Mouse (Mus musculus) kidney, embryonic 14.5 days (tissue): ENCODE results near the gene Popdc2. TPM values are rescaled to one million over a fixed set of nuclear protein-coding genes. Genes with fewer than 3 reads are reported as not detected.

Source experiments
- ATAC-seq: fragments of 200-750 bp; cut with Nextera tagmentation; 2 replicates; pipeline ENCODE4 v1.8.0; 2017; ENCODE audit warnings: moderate number of reproducible peaks, mild to moderate bottlenecking, moderate TSS enrichment, moderate library complexity; ENCODE audit not compliant: low FRiP score, low TSS enrichment
- H3K27ac ChIP-seq: fragments of 300-500 bp; sonication (generic); 2 replicates; pipeline ENCODE4 v1.5.1; 2014; ENCODE audit warnings: low read depth, mild to moderate bottlenecking, low read length, moderate library complexity, mixed read lengths
- H3K27me3 ChIP-seq: fragments of 300-500 bp; sonication (generic); 2 replicates; pipeline ENCODE4 v1.6.1; 2014; ENCODE audit warnings: mild to moderate bottlenecking, low read length; ENCODE audit not compliant: control insufficient read depth, insufficient read depth
- H3K36me3 ChIP-seq: fragments of 300-500 bp; sonication (generic); 2 replicates; pipeline ENCODE4 v1.6.1; 2014; ENCODE audit warnings: low read length, mixed read lengths; ENCODE audit not compliant: control insufficient read depth, insufficient read depth
- H3K4me1 ChIP-seq: fragments of 300-500 bp; sonication (generic); 2 replicates; pipeline ENCODE4 v1.6.1; 2014; ENCODE audit warnings: low read length, mixed read lengths; ENCODE audit not compliant: control insufficient read depth, insufficient read depth
- H3K4me2 ChIP-seq: fragments of 300-500 bp; sonication (generic); replicated peaks from 2 replicates; pipeline ENCODE4 v1.6.1; 2014; ENCODE audit warnings: low read depth, mild to moderate bottlenecking, low read length
- H3K4me3 ChIP-seq: fragments of 300-500 bp; sonication (generic); 2 replicates; pipeline ENCODE4 v1.5.1; 2014; ENCODE audit warnings: mild to moderate bottlenecking, low read length
- H3K9ac ChIP-seq: fragments of 300-500 bp; sonication (generic); 2 replicates; pipeline ENCODE4 v1.6.1; 2014; ENCODE audit warnings: low read depth, mild to moderate bottlenecking, low read length, moderate library complexity
- H3K9me3 ChIP-seq: fragments of 300-500 bp; sonication (generic); 2 replicates; pipeline ENCODE4 v1.6.1; 2016; ENCODE audit warnings: low read length; ENCODE audit not compliant: control insufficient read depth
- WGBS: fragments of 180-500 bp; shearing (Covaris S2); extraction: QIAGEN DNeasy Blood & Tissue Kit; methylation state at CpG from one replicate; pipeline ENCODE4 v1.1.7; 2014; 5-methylcytosine and 5-hydroxymethylcytosine counted together
- polyA plus RNA-seq: library from polyadenylated mRNA; unstranded; fragments of >200 nt; fragmentation: Nextera tagmentation; extraction: Ambion mirVana; gene quantifications from 2 replicates; pipeline ENCODE4 v1.2.1, GENCODE M21; 2014

The Popdc2 gene
- polyA plus RNA-seq, 1 experiment from 2014 or later, result 0.35 TPM

DNA sequence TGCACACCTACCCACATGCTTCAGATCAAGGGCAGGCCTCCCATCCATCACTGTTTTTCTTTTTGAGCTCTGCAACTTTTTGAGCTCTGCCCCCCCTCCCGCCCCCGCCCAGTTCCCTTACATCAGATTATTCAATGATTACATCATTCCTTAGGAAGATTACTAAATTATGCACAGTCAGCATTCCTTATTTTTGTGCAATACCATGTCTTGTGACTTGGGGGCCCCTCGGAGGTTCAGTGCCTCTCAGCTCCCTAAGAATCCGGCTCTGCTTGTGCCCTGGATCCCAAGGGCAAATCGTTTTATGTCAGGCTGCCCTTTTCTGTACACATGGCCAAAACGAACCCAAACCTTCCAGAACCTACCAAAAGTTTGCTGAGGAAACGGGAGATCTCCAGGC is 52.9 kb downstream of the Popdc2 start:
- WGBS, result 87% methylated on average over 7 of the region's 7 CpGs
- Histone ChIP-seq H3K4me2 (no peak overlapping the region), H3K4me1 (no peaks in the 10 kb centered on the region), H3K9me3 (no peaks in the 10 kb centered on the region), H3K9ac (no peak overlapping the region), H3K27ac (no peak overlapping the region), H3K27me3 (no peaks in the 10 kb centered on the region), H3K36me3 (no peaks in the 10 kb centered on the region), H3K4me3 (no peak overlapping the region)
- no peak for ATAC-seq

DNA sequence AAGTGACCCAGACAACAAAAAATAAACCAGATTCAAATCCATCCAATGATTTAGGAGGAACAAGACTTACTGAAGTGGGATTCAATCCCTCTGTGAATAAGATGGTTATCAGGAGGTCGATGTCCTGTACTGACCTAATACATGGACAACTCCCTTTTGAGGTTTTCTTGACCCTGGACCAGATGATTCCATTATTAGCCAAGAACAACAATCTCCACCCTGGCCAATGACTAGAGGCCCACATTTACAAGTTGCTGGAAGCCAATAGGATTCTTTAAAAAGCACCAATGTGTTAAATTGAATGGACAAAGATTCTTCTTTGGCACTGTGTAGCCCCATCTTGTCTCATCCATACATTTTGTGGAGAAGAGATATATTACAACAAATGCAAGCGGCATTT is 63.4 kb downstream of the Popdc2 start:
- Histone ChIP-seq H3K27ac (no peak overlapping the region), H3K9me3 (no peaks in the 10 kb centered on the region), H3K4me2 (no peak overlapping the region), H3K27me3 (no peaks in the 10 kb centered on the region), H3K4me1 (no peaks in the 10 kb centered on the region), H3K36me3 (no peaks in the 10 kb centered on the region), H3K4me3 (no peak overlapping the region), H3K9ac (no peak overlapping the region)
- ATAC-seq, result no peak
- 85% methylated on average over 2 of the region's 2 CpGs for WGBS

DNA sequence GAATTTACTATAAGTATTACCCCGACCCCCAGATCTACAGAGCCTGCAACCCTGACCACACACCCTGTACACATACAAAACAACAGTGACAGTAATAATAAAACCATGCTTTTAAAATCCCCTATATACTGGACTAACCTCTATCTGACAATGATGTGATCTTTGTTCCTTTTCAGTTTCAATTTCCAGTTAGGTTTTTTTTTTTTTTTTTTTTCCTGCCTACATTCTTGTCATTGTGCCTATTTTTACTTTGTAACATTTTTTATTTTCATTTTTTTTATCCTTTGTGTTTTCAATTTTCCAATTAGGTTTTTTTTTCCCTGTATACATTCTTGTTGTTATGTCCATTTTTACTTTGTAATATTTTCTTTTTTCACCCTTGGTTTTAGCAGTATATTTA is 63.8 kb downstream of the Popdc2 start:
- WGBS, result 84% methylated on average over 1 of the region's 1 CpGs
- Histone ChIP-seq H3K27me3 (no peaks in the 10 kb centered on the region), H3K4me3 (no peak overlapping the region), H3K9ac (no peak overlapping the region), H3K4me2 (no peak overlapping the region), H3K36me3 (no peaks in the 10 kb centered on the region), H3K27ac (no peak overlapping the region), H3K9me3 (no peaks in the 10 kb centered on the region), H3K4me1 (no peaks in the 10 kb centered on the region)
- no peak for ATAC-seq

Other genes starting within 250 kb of the Popdc2 start
- 0.19 TPM in 1 of 2 replicates, not detected in the other for gene Nr1i2, start 67.4 kb upstream of the Popdc2 start, polyA plus RNA-seq
- gene Maats1, start 20.1 kb upstream of the Popdc2 start, polyA plus RNA-seq, result 0.11 TPM in 1 of 2 replicates, not detected in the other
- gene Cox17, start 15.2 kb upstream of the Popdc2 start, polyA plus RNA-seq, result 148 and 203 TPM in 2 replicates
- gene Gm21987, start 15.2 kb upstream of the Popdc2 start, polyA plus RNA-seq, result not detected in 2 replicates
- gene Pla1a, start 70.9 kb downstream of the Popdc2 start, polyA plus RNA-seq, result 0.39 and 0.79 TPM in 2 replicates
- 82.6 and 98.3 TPM in 2 replicates for gene Adprh, start 90.5 kb downstream of the Popdc2 start, polyA plus RNA-seq
- 0.34 and 0.51 TPM in 2 replicates for gene Cd80, start 93.4 kb downstream of the Popdc2 start, polyA plus RNA-seq
- gene Timmdc1, start 160.5 kb downstream of the Popdc2 start, polyA plus RNA-seq, result 29.1 and 31.8 TPM in 2 replicates
- gene Poglut1, start 188.0 kb downstream of the Popdc2 start, polyA plus RNA-seq, result 50.9 and 63.5 TPM in 2 replicates
- 90.5 and 121 TPM in 2 replicates for gene Tmem39a, start 196.5 kb downstream of the Popdc2 start, polyA plus RNA-seq